Mouse (Mus musculus): ENCODE measurements around the gene Spcs2.

- TF ChIP-seq TBP (conservative IDR thresholded peaks at IDR 0.05; ENCODE audit: low read depth, low read length): no peak
- TF ChIP-seq EP300 (IDR thresholded peaks at IDR 0.05; ENCODE audit: low read length): no peak
- no peak for TF ChIP-seq POLR2A (IDR thresholded peaks at IDR 0.05; ENCODE audit: low read depth, low read length)
- no peak for TF ChIP-seq CTCF (conservative IDR thresholded peaks at IDR 0.05 in 1 of 2, IDR thresholded peaks at IDR 0.05 in 1 of 2; ENCODE audit: low read depth in 2 of 2, low read length in 2 of 2)
- no peak for TF ChIP-seq HCFC1 (IDR thresholded peaks at IDR 0.05; ENCODE audit: low read depth, low read length)
Observed at GRCm38 (mm10) chr7:99858175-99858812, 5.0 kb downstream of the Spcs2 start.
